Mouse (Mus musculus): ENCODE data around the gene Lcmt1. TPM values are rescaled to one million over a fixed set of nuclear protein-coding genes. Genes with fewer than 3 reads are reported as not detected.

The Lcmt1 gene
- polyA plus RNA-seq, 1 experiment from 2014 or later = 60.6 TPM

DNA sequence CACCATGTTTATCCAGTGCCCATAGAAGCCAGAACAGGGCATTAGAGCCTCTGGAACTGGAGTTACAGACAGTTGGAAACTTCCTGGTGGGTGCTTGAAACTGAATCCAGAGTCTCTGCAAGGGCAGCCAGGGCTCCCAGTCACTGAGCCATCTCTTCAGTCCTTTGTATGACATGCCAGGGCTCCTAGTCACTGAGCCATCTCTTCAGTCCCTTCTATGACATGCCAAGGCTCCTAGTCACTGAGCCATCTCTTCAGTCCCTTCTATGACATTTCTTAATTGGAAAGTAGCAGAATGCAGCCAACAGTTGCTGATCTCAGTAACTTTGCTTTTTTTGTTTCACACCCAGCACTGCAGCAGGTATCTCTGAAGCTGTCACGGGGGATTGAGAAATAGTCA lies 72.5 kb downstream of the Lcmt1 start:
- Histone ChIP-seq H3K9me3 (ENCODE audit: control insufficient read depth, low read length) (no peaks in the 10 kb centered on the region), H3K9ac (ENCODE audit: low read length) (no peak overlapping the region), H3K27ac (ENCODE audit: low read depth, low read length) (no peak overlapping the region), H3K4me3 (ENCODE audit: low read depth, low read length) (no peak overlapping the region), H3K4me1 (replicated peaks; ENCODE audit: control insufficient read depth, insufficient read depth, low read length) (no peaks in the 10 kb centered on the region), H3K4me2 (ENCODE audit: low read depth, low read length, severe bottlenecking) (no peak overlapping the region), H3K36me3 (ENCODE audit: control insufficient read depth, insufficient read depth, low read length) (no peaks in the 10 kb centered on the region), H3K27me3 (ENCODE audit: control insufficient read depth, insufficient read depth, low read length) (no peaks in the 10 kb centered on the region)
- DNase-seq (ENCODE audit: low spot score) (no peak), ATAC-seq (replicated peaks; ENCODE audit: low FRiP score) (no peak)
- WGBS = 81% methylated on average over 1 of the region's 1 CpGs

DNA sequence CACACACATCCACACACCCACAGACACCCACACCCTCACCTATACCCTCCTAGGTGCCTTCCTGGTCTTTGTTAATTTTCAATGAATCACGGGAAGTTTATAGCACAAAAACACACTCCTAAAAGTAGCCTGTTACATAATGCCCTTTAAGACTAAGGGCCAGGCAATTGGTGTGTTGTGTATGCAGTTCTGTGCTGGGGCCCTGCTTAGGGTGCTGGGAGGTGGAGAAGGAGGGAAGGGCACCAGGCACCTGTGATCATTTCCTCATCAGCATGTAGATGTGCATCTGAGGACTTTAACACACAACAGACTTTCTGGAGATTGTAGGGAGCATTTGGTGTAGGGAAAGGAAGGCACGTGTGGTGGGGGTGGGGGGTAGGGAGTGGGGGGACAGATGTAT lies 79.2 kb downstream of the Lcmt1 start:
- H3K36me3 ChIP-seq (ENCODE audit: control insufficient read depth, insufficient read depth, low read length) = no peaks in the 10 kb centered on the region
- no peak for ATAC-seq (replicated peaks; ENCODE audit: low FRiP score)
- no peak for DNase-seq (ENCODE audit: low spot score)

DNA sequence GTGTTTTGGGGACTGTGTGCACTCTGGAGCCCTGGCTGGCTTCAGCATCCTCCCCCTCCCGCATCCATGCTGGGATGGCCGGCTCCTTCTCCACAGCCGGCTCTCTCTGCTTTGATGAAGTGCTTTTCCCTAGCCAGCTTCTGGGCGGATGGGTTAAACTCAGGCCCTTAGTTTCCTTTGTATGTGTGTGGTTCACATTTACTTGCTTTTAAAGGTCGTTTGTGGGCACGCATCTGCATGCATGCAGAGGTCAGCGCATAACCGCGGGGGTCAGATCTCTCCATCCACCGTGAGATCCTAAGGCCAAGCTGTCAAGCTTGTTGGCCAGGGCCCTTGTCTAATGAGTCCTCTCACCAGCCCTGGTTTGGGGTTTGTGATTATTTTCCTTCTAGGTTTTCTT lies 80.1 kb downstream of the Lcmt1 start:
- no peak overlapping the region for H3K4me3 ChIP-seq (ENCODE audit: low read depth, low read length)
- WGBS = 72% methylated on average over 10 of the region's 10 CpGs
- ATAC-seq (replicated peaks; ENCODE audit: low FRiP score) = no peak
- no peak overlapping the region for H3K4me2 ChIP-seq (ENCODE audit: low read depth, low read length, severe bottlenecking)
- H3K27me3 ChIP-seq (ENCODE audit: control insufficient read depth, insufficient read depth, low read length) = no peaks in the 10 kb centered on the region
- H3K9ac ChIP-seq (ENCODE audit: low read length) = no peak overlapping the region
- no peaks in the 10 kb centered on the region for H3K4me1 ChIP-seq (replicated peaks; ENCODE audit: control insufficient read depth, insufficient read depth, low read length)
- H3K36me3 ChIP-seq (ENCODE audit: control insufficient read depth, insufficient read depth, low read length) = no peaks in the 10 kb centered on the region
- no peak for DNase-seq (ENCODE audit: low spot score)
- no peaks in the 10 kb centered on the region for H3K9me3 ChIP-seq (ENCODE audit: control insufficient read depth, low read length)
- no peak overlapping the region for H3K27ac ChIP-seq (ENCODE audit: low read depth, low read length)

More for the DNA sequence above, 79.2 kb downstream of the Lcmt1 start:
- H3K27me3 ChIP-seq (ENCODE audit: control insufficient read depth, insufficient read depth, low read length) = no peaks in the 10 kb centered on the region
- H3K27ac ChIP-seq (ENCODE audit: low read depth, low read length) = no peak overlapping the region
- H3K4me2 ChIP-seq (ENCODE audit: low read depth, low read length, severe bottlenecking) = no peak overlapping the region
- WGBS = 87% methylated on average over 2 of the region's 2 CpGs
- no peak overlapping the region for H3K4me3 ChIP-seq (ENCODE audit: low read depth, low read length)
- no peak overlapping the region for H3K9ac ChIP-seq (ENCODE audit: low read length)
- H3K4me1 ChIP-seq (replicated peaks; ENCODE audit: control insufficient read depth, insufficient read depth, low read length) = no peaks in the 10 kb centered on the region
- no peaks in the 10 kb centered on the region for H3K9me3 ChIP-seq (ENCODE audit: control insufficient read depth, low read length)

DNA sequence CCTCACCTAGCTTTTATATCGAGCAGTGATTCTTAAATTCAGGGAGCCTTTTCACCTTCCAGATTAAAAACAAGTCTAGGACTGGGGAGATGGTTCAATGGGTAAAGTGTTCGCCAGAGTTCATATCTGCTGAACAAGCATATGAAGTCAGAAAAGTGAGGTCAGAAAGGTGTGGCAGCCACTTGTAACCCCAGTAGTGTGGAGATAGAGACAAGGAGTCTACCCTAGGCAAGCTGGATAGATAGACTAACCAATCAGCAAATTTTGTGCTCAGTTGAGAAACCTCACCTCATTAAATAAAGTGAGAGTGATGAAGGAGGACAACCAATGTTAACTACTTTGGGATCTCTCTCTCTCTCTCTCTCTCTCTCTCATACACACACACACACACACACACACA lies 80.9 kb downstream of the Lcmt1 start:
- no peak for DNase-seq (ENCODE audit: low spot score)
- H3K27me3 ChIP-seq (ENCODE audit: control insufficient read depth, insufficient read depth, low read length) = no peaks in the 10 kb centered on the region
- WGBS = 94% methylated on average over 2 of the region's 2 CpGs
- H3K4me2 ChIP-seq (ENCODE audit: low read depth, low read length, severe bottlenecking) = no peak overlapping the region
- no peak for ATAC-seq (replicated peaks; ENCODE audit: low FRiP score)
- no peak overlapping the region for H3K4me3 ChIP-seq (ENCODE audit: low read depth, low read length)
- no peaks in the 10 kb centered on the region for H3K9me3 ChIP-seq (ENCODE audit: control insufficient read depth, low read length)
- no peak overlapping the region for H3K27ac ChIP-seq (ENCODE audit: low read depth, low read length)
- H3K9ac ChIP-seq (ENCODE audit: low read length) = no peak overlapping the region
- H3K36me3 ChIP-seq (ENCODE audit: control insufficient read depth, insufficient read depth, low read length) = no peaks in the 10 kb centered on the region
- no peaks in the 10 kb centered on the region for H3K4me1 ChIP-seq (replicated peaks; ENCODE audit: control insufficient read depth, insufficient read depth, low read length)

DNA sequence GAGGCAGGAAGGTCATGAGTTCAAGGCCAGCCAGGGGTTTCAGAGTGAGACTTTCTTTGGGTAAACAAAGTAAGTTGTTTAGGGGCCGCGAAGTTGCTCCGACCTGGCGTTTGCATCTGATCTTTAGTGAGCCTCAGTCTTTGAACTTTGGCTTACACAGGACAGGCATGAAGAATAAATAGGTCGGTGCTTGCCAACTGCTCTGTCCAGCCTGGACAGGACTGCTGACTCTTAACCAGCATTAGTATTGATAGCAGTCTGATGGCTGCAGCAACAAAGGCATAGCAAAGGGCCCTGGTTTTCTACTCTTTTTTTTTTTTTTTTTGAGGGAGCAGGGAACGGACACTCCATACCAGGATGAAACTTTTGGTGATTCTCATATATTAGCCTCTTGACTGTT lies 83.0 kb downstream of the Lcmt1 start:
- DNase-seq (ENCODE audit: low spot score) = no peak
- Histone ChIP-seq H3K9ac (ENCODE audit: low read length) (no peak overlapping the region), H3K9me3 (ENCODE audit: control insufficient read depth, low read length) (no peaks in the 10 kb centered on the region), H3K27ac (ENCODE audit: low read depth, low read length) (no peak overlapping the region), H3K4me3 (ENCODE audit: low read depth, low read length) (no peak overlapping the region), H3K27me3 (ENCODE audit: control insufficient read depth, insufficient read depth, low read length) (no peaks in the 10 kb centered on the region), H3K36me3 (ENCODE audit: control insufficient read depth, insufficient read depth, low read length) (no peaks in the 10 kb centered on the region), H3K4me2 (ENCODE audit: low read depth, low read length, severe bottlenecking) (no peak overlapping the region), H3K4me1 (replicated peaks; ENCODE audit: control insufficient read depth, insufficient read depth, low read length) (no peaks in the 10 kb centered on the region)
- WGBS = 74% methylated on average over 6 of the region's 6 CpGs
- no peak for ATAC-seq (replicated peaks; ENCODE audit: low FRiP score)

DNA sequence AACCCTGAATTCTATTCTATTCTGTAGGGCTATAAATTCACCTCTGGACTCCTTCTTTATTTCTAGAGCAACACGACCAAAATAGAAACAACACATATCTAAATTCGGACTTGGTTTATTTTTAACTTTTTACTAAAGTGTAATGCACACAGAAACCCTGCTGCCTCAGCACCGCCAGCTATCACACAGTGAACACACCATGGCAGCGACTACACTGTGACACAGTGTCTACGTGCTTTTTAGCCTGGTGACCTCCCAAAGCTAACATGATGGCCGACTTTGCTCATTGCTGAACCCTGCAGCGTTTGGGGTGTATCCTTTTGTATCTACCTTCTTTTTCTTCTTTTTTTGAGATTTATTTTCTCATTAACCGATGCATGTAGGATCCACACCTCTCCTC lies 83.5 kb downstream of the Lcmt1 start:
- Histone ChIP-seq H3K27me3 (ENCODE audit: control insufficient read depth, insufficient read depth, low read length) (no peaks in the 10 kb centered on the region), H3K4me2 (ENCODE audit: low read depth, low read length, severe bottlenecking) (no peak overlapping the region), H3K36me3 (ENCODE audit: control insufficient read depth, insufficient read depth, low read length) (no peaks in the 10 kb centered on the region), H3K4me1 (replicated peaks; ENCODE audit: control insufficient read depth, insufficient read depth, low read length) (no peaks in the 10 kb centered on the region), H3K9ac (ENCODE audit: low read length) (no peak overlapping the region), H3K27ac (ENCODE audit: low read depth, low read length) (no peak overlapping the region), H3K4me3 (ENCODE audit: low read depth, low read length) (no peak overlapping the region), H3K9me3 (ENCODE audit: control insufficient read depth, low read length) (no peaks in the 10 kb centered on the region)
- WGBS = 88% methylated on average over 8 of the region's 8 CpGs
- DNase-seq (ENCODE audit: low spot score) (no peak), ATAC-seq (replicated peaks; ENCODE audit: low FRiP score) (no peak)

DNA sequence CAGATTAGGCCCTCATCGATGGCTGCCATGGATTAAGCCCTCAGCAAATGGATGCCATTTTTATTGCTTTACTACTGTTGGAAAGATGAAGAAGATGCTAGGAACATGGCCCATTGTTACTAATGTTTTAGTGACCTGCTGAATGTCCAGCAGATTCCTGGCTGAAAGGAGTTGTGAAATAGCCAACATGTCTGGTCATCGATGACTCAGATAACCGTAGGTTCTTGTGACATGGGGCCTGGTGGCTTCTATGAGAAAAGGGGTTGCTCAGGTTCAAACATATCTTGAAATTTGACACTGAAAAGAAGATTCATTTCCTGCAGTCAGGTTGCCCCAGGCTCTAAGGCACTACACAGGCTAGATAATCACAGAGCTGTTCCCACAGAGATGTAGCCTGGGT lies 85.5 kb downstream of the Lcmt1 start:
- Histone ChIP-seq H3K4me2 (ENCODE audit: low read depth, low read length, severe bottlenecking) (no peak overlapping the region), H3K36me3 (ENCODE audit: control insufficient read depth, insufficient read depth, low read length) (no peaks in the 10 kb centered on the region), H3K27me3 (ENCODE audit: control insufficient read depth, insufficient read depth, low read length) (no peaks in the 10 kb centered on the region), H3K4me3 (ENCODE audit: low read depth, low read length) (no peak overlapping the region), H3K4me1 (replicated peaks; ENCODE audit: control insufficient read depth, insufficient read depth, low read length) (no peaks in the 10 kb centered on the region), H3K9ac (ENCODE audit: low read length) (no peak overlapping the region), H3K27ac (ENCODE audit: low read depth, low read length) (no peak overlapping the region), H3K9me3 (ENCODE audit: control insufficient read depth, low read length) (no peaks in the 10 kb centered on the region)
- no peak for DNase-seq (ENCODE audit: low spot score)
- no peak for ATAC-seq (replicated peaks; ENCODE audit: low FRiP score)
- WGBS = 96% methylated on average over 3 of the region's 3 CpGs

DNA sequence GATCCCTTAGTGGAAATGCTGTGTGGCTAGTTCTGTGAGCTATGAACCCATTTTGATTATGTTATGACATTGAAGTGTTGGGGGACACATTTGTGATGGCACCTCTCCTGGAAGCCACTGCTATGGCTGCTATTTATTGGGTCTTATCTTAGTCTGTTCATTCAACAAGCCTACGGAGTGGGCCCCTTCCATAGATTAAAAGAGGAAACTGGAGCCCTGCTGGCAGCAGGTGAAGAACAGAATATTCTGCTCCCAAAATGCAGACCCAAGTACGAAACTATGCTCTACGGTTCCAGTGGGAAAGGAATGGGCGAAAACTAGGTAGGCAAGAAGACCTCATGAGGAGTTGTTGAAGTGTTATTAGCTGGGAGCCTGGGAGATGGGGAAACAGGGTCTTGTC lies 88.7 kb downstream of the Lcmt1 start:
- H3K4me1 ChIP-seq (replicated peaks; ENCODE audit: control insufficient read depth, insufficient read depth, low read length) = no peaks in the 10 kb centered on the region
- DNase-seq (ENCODE audit: low spot score) (no peak), ATAC-seq (replicated peaks; ENCODE audit: low FRiP score) (no peak)
- H3K36me3 ChIP-seq (ENCODE audit: control insufficient read depth, insufficient read depth, low read length) = no peaks in the 10 kb centered on the region
- H3K27me3 ChIP-seq (ENCODE audit: control insufficient read depth, insufficient read depth, low read length) = no peaks in the 10 kb centered on the region
- H3K4me2 ChIP-seq (ENCODE audit: low read depth, low read length, severe bottlenecking) = no peak overlapping the region
- H3K9me3 ChIP-seq (ENCODE audit: control insufficient read depth, low read length) = no peaks in the 10 kb centered on the region
- no peak overlapping the region for H3K27ac ChIP-seq (ENCODE audit: low read depth, low read length)
- no peak overlapping the region for H3K4me3 ChIP-seq (ENCODE audit: low read depth, low read length)
- WGBS = 95% methylated on average over 4 of the region's 4 CpGs
- H3K9ac ChIP-seq (ENCODE audit: low read length) = no peak overlapping the region

DNA sequence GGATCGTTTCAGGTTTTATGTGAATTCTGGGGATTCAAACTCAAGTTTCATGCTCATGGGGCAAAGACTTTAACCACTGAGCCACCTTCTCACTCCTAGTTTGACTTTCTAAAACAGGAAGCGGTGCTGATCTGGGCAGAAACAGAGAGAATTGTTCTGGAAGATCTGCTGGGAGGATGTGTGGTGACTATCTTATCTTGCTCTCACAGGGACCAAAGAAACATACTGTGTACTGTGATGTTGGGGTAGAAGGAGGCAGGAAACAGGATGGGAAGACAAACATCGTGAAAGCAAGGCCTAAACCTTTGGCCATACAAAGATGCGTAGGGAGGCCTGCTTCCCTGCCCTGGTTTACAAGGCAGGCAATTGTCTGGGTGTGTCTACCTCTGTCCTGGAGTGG lies 89.7 kb downstream of the Lcmt1 start:
- Histone ChIP-seq H3K4me1 (replicated peaks; ENCODE audit: control insufficient read depth, insufficient read depth, low read length) (no peaks in the 10 kb centered on the region), H3K4me3 (ENCODE audit: low read depth, low read length) (no peak overlapping the region), H3K9me3 (ENCODE audit: control insufficient read depth, low read length) (no peaks in the 10 kb centered on the region), H3K27ac (ENCODE audit: low read depth, low read length) (no peak overlapping the region), H3K27me3 (ENCODE audit: control insufficient read depth, insufficient read depth, low read length) (no peaks in the 10 kb centered on the region), H3K9ac (ENCODE audit: low read length) (no peak overlapping the region), H3K36me3 (ENCODE audit: control insufficient read depth, insufficient read depth, low read length) (no peaks in the 10 kb centered on the region), H3K4me2 (ENCODE audit: low read depth, low read length, severe bottlenecking) (no peak overlapping the region)
- ATAC-seq (replicated peaks; ENCODE audit: low FRiP score) = no peak
- no peak for DNase-seq (ENCODE audit: low spot score)
- 79% methylated on average over 4 of the region's 4 CpGs for WGBS

Data from forebrain, embryonic 11.5 days (tissue).